Mouse (Mus musculus) common myeloid progenitor, adult 5-6 weeks (primary cell): Measurements from ENCODE around the gene Mgp. TPM values are rescaled to one million over a fixed set of nuclear protein-coding genes. Genes with fewer than 3 reads are reported as not detected.

ENCODE experiments used
- total RNA-seq: library from RNA; stranded (forward); fragments of 200-1000, 187-1606 nt; gene quantifications from 2 replicates; pipeline ENCODE4 v1.2.3, GENCODE M21; 2017

Gene Mgp
- total RNA-seq, 1 experiment from 2014 or later = not detected

Other genes with a start within 250 kb of the Mgp start
- 5.8 and 9.0 TPM in 2 replicates for gene Plbd1, start 213.9 kb downstream of the Mgp start, total RNA-seq
- gene Gucy2c, start 94.1 kb downstream of the Mgp start, total RNA-seq = 0.37 TPM in 1 of 2 replicates, not detected in the other
- 32.2 and 34.4 TPM in 2 replicates for gene Hist4h4, start 71.4 kb downstream of the Mgp start, total RNA-seq
- 36.6 and 48.8 TPM in 2 replicates for gene H2afj, start 67.6 kb downstream of the Mgp start, total RNA-seq
- 1.5 and 3.2 TPM in 2 replicates for gene BC049715, start 48.2 kb downstream of the Mgp start, total RNA-seq
- gene Wbp11, start 47.6 kb downstream of the Mgp start, total RNA-seq = 54.6 and 101 TPM in 2 replicates
- 0.82 TPM in 1 of 2 replicates, not detected in the other for gene Smco3, start 40.4 kb downstream of the Mgp start, total RNA-seq
- 11.3 and 14.2 TPM in 2 replicates for gene Art4, start 18.1 kb downstream of the Mgp start, total RNA-seq
- 0.32 TPM in 1 of 2 replicates, not detected in the other for gene Erp27, start 46.4 kb upstream of the Mgp start, total RNA-seq
- 0.44 TPM in 1 of 2 replicates, not detected in the other for gene Pde6h, start 48.0 kb upstream of the Mgp start, total RNA-seq
- 551 and 575 TPM in 2 replicates for gene Arhgdib, start 66.1 kb upstream of the Mgp start, total RNA-seq